Mouse (Mus musculus) C2C12 (cell line): ENCODE data around the gene Myt1l.

Experiments used
- CTCF ChIP-seq: IDR thresholded peaks from one replicate; pipeline ENCODE4 v1.5.1; 2011; ENCODE audit not compliant: control insufficient read depth, insufficient read depth, insufficient read length
- MAX ChIP-seq: IDR thresholded peaks from one replicate; pipeline ENCODE4 v1.6.1; 2011; ENCODE audit warnings: mild to moderate bottlenecking, control low read depth
- USF1 ChIP-seq: IDR thresholded peaks from one replicate; pipeline ENCODE4 v1.6.1; 2011; ENCODE audit warnings: low read depth, mild to moderate bottlenecking, control low read depth, moderate library complexity

DNA sequence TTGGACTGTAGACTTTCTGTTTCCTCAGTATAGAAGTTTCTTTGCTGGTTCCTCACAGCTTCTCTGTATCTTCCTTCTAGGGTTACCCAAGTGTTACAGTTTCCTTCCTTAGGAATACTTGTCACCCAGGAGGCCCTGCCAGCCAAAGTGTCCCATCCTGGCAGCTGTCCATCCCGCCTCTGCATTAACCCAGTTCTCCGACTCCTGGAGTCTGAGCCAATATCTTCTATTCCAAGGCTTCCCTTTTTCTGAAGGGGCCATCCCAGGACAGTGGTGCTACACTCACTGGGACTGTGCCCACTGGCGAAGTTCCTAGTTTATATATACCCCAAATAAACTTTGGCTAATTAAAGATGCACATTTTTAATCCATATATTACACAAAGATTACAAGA, 227.7 kb downstream of the Myt1l start:
- no peak for TF ChIP-seq CTCF
- no peak for TF ChIP-seq MAX
- no peak for TF ChIP-seq USF1
